Mouse (Mus musculus): ENCODE results near the gene Cc2d2a. TPM values are rescaled to one million over a fixed set of nuclear protein-coding genes. Genes with fewer than 3 reads are reported as not detected.

Gene Cc2d2a
- polyA plus RNA-seq, 1 experiment from 2014 or later: 8.0 TPM

DNA sequence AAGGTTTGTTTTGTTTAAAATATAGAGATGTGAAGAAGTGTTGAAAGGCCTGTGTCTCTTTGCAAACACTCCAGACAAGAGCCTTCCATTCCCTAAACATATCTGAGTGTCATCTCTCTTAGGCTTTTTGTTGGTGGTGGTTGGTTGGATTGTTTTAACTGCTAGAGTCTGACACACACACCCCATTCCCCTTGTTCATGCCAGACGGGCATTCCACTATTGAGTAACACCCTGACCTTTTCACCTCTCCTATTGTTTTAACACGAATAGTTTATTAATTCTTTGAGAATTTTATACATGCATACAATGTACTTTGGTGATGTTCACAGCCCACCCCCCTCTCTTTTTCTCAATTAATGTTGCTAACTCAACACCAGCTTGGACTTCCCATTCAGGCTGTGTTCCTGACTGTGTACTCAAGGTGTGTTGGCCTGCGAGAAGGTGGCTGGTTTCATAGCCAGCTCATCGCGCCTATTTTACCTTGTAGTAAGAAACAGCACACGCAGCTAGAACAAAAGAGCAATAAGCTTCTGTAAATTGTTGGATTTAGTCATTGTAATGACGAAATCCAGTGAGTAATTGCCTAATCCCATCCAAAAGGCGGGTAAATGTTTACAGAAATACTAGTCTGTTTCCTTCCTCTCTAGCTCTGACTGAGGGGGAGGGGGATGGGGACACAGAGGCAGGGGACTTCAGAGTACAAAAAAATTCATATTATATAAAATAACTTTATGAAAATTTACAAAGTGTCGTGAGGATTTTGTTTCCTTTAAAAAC is 126.0 kb downstream of the Cc2d2a start:
- 80% methylated on average over 9 of the region's 9 CpGs for WGBS
- H3K36me3 ChIP-seq: no peaks in the 10 kb centered on the region
- no peak for ATAC-seq (ENCODE audit: low FRiP score)

More for the DNA sequence above, 126.0 kb downstream of the Cc2d2a start:
- Histone ChIP-seq H3K4me1 (replicated peaks) (no peaks in the 10 kb centered on the region), H3K9ac (no peak overlapping the region), H3K27me3 (no peaks in the 10 kb centered on the region; the same call in 1 of the 2 replicates), H3K9me3 (no peaks in the 10 kb centered on the region), H3K4me3 (no peak overlapping the region), H3K27ac (no peak overlapping the region), H3K4me2 (no peak overlapping the region)

Other genes starting within 250 kb of the Cc2d2a start
- 0.98 and 2.2 TPM in 2 replicates for gene C1qtnf7, start 146.8 kb upstream of the Cc2d2a start, polyA plus RNA-seq (2015; fragmentation: Nextera tagmentation; extraction: Ambion mirVana)
- not detected in 2 replicates for gene Bst1, start 156.5 kb downstream of the Cc2d2a start, polyA plus RNA-seq (2015; fragmentation: Nextera tagmentation; extraction: Ambion mirVana)
- gene Fbxl5, start 159.3 kb downstream of the Cc2d2a start, polyA plus RNA-seq (2015; fragmentation: Nextera tagmentation; extraction: Ambion mirVana): 69.7 and 70.5 TPM in 2 replicates
- 4.1 and 4.6 TPM in 2 replicates for gene Cd38, start 206.2 kb downstream of the Cc2d2a start, polyA plus RNA-seq (2015; fragmentation: Nextera tagmentation; extraction: Ambion mirVana)